Mouse (Mus musculus) adrenal gland, adult 18-20 months (tissue): ENCODE data around the gene Ank2. TPM values are rescaled to one million over a fixed set of nuclear protein-coding genes. Genes with fewer than 3 reads are reported as not detected.

Source experiments
- DNase-seq, 2 experiments: peaks; one replicate each; pipeline ENCODE4 v3.0.0; 2021 to 2022; ENCODE audit warnings: low spot score in 2 of 2
- total RNA-seq, 2 experiments: library from RNA; stranded (reverse); gene quantifications; 1 replicate in 1 of 2; 2 replicates in 1 of 2; pipeline ENCODE4 v1.2.3; 2021

Ank2 gene
- total RNA-seq, 2 experiments from 2014 or later = 31.1 to 47.3 TPM

DNA sequence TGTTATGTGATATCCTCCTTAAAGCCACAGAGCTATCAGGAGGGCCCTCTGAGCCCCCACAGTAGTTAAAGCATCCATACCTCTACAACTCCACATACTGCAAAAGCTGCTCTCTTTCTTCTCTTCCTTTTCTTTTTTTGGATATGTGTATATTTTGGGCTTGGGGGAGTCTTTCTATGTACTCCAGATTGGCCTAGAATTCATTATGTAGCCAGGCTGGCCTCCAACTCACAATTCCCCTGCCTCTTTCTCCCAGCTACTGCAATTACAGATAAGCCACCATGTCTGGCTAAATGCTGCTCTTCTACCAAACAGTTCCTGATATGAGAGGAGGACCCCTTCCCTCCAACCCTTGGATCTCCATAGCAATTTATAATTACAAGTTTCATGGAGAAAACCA lies 250.5 kb downstream of the Ank2 start:
- DNase-seq = no peak

DNA sequence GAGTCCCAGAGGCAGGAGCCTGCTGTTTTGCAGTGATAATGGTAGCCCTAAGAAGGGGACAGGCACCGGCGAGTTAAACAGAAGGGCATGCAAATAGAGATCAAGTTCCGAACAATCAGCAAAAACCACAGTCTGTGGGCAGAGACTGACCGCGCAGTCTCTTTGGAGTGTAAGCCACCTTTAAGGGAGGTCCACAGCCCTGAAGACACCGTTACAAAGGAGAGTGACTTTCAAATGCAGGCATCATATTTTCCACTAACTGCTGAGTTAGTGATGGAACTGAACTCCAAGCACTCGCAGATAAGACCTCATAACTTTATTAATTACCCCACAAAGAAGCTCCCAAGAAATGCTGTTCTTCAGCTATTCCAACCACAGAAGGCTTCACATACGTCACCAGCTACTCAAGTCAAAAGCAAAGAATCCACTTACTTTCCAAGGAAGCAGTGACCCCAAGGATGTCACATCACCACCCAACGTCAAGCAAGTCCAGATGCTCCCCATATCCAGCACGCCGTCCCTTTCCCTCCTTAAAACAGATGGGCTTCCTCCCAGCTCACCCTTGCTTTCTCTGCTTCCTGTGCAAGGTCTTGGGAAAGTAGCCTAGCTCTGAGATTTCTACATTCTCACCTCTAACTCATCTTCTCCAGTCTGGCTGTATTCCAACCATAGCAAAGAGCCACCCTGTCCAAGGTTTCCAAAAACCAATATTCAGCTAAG lies 252.0 kb downstream of the Ank2 start:
- no peak for DNase-seq

DNA sequence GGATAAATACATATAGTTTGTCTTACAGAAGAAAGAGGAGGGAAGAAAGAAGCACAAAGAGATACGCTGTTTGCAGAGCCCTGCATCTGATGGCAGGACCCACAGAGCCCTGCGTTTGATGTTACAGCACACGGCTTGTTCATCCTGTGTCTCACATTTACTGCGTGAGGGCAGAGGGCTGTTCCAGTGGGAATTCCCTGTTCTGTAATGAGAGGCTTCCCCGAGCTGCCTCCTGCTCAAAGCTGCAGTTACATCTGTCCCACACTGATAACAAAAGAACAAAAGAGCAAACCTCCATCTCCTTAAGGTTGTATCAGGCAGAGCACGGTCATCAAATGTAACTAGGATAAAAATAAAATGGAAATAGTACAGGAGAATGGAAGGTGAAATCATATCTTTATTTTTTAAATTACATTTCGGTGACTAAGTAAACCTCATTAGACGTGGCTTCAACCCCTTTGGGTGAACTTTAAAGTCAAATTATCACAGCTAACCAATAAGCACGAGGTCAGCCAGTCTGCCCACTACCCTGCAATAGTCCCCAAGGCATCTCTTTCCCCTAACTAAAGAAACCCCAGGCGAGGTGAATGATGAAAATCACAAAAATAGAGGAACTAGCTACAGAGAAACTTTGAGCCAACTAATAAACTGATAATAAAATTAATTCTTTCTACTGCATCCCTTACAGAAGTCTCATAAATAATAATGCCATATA lies 255.1 kb downstream of the Ank2 start:
- no peak for DNase-seq

DNA sequence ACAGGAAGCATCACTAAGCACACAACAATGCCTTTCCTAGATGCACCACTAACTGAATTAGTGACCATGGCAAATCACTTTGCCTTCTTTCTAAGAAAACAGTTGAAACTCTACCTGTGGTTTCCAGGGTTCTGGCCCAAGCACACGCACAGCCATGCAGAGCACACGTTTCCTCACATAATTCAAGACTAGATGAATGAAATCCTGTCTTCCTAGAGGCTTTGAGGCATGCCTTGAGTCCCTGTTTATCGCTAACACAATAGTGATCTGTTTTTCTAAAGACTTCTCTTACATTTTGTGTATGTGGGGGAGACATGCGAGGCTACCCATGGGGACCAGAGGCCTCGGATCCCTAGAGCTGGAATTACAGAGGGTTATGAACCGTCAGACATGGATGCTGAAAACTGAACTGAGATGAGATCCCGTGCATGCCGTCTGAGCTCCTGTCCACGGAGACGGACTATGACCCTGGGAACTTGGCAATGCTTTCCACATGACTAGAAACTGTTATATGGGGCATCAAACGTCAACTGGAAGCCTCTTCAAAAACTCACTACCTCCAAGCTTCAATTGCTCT lies 256.8 kb downstream of the Ank2 start:
- no peak for DNase-seq

DNA sequence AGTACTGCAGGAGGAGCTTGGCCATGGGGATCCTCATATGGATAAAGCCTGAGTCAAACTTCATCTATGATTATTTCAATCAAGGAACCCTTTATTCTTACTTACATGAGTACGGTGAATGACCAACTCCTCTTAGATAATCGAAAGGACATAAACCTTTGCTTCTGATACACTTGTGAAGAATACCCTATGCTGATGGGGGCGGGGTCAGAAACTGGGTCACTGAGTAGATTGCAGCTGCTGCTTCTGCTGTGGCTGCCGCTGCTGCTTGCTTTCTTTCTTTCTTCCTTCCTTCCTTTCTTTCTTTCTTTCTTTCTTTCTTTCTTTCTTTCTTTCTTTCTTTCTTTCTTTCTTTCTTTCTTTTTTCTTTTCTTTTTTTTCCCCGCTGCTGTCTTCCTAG lies 263.9 kb downstream of the Ank2 start:
- DNase-seq = no peak

DNA sequence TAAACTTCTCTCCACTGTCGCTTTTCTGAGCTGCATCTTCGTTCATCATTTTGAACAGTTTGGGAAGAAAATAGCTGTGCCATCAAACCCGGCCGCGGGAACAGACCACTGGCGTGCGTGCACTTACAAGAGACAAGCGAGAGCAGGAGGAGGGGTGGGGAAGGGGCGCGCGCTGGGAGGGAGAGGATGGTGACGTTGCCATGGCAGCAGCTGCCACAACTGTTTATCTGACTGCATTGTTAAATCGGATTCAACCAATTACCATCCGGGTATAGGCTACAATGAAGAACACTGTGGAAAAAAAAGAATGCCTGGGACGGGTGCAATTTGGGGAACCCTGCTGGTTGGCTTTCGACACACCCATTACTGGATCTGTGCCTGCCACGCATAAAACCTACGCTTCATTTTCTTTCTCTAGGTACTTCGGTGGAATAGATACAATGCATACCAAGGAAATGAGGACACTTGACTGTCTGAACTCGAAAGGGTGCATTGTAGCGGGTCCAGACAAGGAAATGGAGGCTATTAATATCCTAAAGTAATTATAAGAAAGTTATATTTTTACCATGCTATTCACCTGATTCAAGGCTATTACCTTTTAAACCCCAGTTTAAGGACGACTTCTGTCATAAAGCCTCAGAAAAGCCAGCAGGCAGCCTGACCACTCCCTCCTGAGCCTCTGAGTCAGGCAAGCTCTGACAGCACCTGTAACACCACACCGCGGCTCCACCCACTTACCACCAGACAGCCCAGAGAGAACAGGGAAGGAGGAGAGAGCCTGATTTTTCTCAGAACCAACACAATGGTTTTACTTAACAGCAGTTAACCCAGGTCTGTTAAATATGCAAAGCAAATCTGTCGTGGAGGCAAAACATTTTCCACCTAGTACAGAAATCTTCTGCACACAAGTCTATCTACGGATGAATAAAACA lies 273.1 kb downstream of the Ank2 start:
- peak in 1 of 2 experiments; percentile 6 for DNase-seq

DNA sequence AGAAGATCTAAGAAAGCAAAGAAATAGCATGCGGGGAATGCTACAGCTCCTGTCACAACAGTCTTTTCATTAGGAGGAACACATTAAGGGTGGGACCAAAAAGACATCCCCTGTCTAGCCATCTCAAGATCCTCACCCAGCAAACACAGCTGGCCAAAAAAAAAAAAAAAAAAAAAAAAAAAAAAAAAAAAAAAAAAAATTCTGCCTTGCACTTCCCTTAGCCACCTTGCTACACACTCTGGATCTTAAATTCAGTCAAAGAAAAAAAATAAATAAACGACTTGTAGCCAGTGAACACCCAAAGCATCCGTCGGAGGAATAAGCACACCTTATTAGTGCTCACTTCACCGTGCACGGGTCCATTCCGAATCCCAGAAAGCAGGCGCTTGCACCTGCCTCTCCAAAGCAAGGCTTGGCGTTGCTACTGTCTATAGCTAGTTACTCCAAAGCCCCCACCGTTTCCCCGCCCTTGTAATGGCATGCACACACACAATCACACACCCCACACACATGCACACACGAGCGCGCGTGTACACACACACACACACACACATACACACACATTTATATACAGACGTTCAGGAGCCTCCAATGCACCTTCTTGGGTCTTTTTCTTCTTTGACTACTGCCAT lies 273.9 kb downstream of the Ank2 start:
- DNase-seq = no peak

DNA sequence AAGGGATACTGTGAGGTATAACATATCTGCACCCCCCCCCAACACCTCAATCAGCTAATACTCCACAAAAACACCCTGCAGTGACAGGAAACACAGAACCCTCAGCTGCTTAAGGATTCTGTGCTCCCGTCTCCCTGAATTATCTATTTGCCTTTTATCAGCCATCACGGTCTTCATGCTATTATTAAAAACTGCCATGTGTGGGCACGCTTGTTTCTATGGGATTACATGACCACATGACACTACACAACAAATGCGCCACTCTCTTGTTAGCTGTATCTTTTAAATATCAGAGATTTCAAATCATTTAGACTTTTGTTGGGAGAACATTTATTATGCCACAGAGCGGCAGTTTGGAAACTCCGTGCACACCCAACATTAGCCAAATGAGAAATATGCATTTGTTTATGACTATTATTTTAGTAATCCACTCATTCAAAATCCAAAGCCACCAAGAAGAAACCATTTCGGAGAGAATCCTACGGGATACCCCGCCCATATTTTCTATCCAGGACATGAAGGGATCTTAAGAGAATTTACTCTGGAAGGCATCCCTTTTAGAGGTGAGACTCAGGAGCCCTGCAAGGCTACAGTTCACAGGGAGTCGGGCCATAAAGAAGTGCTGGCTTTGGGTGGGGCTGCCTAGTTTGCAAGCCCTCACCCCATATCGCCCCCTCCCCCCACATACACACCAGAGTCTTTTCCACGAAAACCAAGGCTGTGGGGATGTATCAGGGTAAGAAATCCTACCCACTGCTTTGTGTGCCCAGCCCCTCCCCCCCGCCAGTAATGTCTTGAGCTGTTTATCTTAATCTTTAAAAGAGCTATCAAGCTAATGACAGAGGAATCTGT lies 274.6 kb downstream of the Ank2 start:
- DNase-seq = no peak

DNA sequence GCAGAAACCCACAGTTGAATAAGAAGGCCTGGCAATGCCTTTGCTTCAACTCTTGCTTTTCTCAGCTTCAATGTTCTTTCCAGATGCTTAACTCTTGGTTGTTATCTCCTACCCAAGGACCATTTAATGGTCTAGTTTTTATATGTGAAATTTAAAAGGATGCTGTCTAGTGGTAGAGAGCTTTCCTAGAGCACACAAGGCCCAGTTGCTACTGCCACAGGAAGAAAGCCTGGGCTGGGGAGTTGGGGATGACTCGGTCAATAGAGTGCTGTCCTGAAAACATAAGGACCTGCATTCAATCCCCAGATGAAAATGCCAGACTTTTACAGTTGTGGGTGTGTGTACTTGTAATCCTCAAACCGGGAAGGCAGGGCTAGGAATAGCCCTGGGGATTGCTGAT lies 277.1 kb downstream of the Ank2 start:
- DNase-seq = no peak

DNA sequence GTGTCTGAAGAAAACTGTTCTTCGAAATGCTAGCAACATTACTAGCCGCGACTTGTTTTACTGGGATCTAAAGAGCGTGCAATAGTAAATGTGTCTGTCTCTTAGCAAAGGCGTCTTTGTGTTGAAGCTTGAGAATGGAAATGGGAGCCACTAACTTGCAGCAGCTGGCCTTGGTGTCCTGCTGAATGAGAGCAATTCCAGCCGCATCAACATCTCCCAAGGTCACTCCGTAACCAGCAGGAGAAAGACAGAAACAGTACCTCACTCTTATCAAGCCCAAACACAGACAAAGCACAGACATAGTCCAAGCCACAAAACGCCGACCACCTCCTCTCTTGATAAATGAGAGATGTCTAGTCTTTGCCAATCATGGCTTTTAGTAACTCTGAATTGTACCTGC lies 278.3 kb downstream of the Ank2 start:
- no peak for DNase-seq

DNA sequence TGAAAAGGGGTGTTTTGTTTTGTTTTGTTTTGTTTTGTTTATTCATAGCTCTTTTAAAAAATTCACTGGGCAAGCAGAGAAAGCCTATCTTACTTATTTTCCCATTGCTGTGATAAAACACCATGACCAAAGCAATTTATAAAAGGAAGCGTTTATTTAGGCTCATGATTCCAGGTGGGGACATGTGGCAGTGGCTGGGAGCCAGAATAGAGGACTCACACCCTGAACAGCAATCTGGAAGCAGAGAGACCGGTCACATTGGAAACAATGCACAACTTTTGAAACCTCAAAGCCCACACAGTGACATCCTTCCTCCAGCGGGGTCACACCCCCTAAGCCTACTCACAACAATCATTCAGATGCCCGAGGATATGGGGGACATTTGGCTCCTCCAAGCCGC lies 285.6 kb downstream of the Ank2 start:
- DNase-seq = no peak

DNA sequence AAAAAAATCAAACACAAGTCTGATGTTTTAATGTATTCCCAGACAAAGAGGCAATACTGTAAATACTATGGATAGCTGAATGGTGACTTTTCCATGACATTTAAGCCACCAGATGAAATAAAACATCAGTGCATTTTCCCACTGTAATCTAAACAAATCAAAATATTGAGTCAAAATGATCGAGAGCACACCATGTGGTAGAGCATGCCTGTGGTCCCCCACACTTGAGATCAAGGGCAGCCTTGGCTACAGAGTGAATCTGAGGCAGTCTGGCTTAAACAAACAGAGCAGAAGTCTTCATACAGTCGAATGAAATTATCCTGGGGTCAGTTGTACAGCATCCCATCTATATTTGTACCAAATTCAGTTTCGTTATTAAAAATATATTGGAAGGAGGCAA lies 288.0 kb downstream of the Ank2 start:
- DNase-seq = no peak

DNA sequence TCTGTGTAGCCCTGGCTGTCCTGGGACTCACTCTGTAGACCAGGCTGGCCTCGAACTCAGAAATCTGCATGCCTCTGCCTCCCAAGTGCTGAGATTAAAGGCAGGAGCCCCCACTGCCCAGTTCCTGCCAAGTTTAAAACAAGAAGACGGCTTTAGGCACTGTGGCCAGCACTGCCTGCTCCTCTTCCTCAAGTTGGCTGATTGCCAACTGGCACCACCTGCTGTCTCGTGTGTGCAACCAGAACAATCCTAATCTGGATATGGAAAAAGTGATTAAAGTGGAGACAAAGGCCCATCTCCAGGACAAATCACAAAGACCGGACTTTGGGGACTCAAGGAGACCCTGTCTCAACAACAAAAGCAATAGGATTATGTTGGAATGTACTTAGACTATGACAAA lies 288.6 kb downstream of the Ank2 start:
- no peak for DNase-seq

DNA sequence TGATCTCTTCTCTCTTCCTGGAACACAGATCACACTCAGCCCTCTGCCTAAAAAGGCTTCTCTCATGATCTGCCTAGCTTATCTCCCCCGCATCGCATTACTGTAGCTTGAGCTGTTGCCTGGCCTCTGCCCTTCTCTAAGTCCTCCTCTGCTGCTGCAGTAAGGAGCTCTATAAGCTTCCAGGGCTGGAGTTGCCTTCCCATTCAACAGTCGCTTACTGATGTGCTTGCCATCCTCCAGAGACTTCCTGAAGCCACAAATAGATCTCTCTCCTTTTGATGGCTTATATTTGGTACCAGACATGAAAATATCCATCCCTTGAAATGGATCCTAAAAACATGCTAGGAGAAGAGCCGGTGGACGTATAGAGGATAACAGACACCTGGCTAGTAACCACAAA lies 290.3 kb downstream of the Ank2 start:
- no peak for DNase-seq

DNA sequence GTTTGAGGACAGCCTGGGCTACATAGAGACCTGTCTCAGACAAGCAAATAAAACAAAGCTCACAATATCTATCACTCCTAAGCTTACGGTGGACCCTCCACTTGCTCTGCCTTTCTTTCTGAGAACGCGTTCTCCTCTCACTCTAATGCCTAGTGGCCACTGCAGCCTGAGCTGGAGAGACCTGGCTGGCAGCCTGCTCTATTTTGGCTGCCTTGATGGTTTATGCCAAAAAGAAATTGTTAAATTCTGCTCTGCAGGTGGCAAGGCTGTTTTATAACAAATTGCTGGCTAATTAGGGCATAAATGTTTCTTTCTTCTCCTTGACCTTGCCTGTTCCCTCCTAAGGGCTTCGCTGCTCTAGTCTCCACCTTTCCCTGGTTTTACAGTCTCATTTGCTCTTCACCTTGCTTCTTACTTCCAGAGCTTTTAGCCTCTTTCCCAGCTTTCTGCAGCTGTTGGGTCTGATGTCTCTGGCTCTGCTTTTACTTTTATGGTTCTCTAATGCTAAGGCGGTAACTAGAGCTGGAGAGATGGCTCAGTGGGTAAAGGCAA lies 293.2 kb downstream of the Ank2 start:
- no peak for DNase-seq

DNA sequence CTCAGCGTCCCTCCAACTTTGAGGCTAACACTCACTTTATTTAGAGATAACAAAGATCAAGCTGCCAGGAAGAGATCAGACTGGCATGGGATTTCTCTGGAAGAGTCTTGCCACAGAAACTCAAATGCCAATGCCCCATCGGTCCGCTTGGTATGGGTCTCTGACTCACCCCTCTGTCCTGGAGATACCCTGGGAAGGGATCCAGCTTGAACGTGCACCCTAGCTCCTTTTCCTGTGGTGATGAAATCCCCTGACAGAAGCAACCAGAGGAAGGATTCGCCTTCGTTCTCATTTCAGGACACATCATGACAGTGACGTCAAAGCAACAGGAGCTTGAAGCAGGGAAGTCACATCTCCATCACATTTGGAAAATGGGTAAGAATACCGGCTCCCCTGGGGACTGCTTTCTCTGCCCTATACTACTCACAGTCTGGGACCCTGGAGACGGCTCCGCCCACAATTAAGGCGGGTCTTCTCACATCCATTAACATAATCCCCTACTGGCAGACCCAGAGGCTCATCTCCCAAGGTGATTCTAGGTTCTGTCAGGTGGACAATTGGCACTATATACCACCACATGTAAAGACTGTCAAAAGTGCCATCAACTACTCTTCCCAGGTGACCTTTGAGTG lies 296.6 kb downstream of the Ank2 start:
- no peak for DNase-seq

DNA sequence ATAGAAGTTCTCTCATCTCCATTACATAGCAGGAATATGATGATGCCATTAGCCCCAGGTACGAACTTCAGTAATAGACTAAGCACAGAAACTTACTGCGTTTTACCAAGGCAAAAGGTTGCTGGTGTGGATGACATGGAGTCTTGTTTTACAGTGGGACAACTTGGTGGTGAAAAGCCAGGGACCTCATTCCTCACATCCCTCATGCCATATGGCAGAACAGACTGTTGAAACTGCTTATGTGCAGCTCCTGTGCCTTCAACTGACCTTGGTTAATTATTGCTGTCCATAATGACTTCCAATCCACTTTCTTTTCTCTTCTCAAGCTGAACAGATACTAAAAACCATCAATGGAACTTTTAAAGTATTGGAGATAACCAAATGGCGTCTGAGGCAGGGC lies 298.4 kb downstream of the Ank2 start:
- no peak for DNase-seq

DNA sequence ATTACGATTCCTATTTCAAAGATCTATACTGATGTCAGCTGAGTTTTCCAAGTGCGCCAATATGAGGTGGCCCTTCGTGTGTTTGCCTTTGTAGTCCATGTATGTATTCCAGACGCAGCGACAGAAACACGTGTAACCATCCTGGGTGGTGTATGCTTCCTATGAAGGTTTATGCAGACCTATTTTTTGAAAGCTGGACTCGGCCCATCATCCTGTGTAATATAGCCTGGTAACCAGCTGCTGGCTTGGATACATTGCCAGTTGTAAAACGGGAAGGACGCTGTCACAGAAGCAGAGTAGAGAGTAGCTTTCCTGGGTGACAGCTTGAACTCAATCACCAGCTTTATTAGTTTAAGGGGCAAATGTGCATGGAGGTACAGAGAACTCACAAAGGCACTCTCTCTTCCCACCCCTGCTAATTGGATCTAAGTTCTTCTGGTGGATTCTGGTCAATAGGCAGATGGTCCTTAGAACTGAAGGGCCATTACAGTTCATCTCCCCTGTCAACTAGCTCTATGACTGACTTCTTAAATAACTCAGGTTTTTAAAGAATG lies 300.0 kb downstream of the Ank2 start:
- no peak for DNase-seq

DNA sequence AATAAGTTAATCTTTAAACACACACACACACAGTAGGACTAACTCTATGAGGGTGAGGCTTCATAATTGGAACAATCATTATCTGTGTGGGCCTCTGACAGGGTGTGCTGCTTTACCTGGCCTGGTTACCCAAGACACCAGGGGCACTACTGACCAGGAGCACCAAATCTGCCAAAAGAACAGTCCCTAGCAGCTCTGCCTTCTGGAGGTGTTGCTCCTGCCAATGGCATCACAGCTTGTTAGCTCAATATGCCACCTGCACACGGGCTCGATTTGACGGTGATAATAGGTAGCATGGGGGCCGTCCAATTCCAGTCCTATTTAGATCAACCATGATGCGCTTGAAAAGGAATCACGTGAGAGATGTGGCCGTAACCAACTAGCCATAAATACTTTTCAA lies 300.5 kb downstream of the Ank2 start:
- DNase-seq = no peak
